Mouse (Mus musculus) stomach, embryonic 15.5 days (tissue): Measurements from ENCODE around the gene Slc5a2. TPM values are rescaled to one million over a fixed set of nuclear protein-coding genes. Genes with fewer than 3 reads are reported as not detected.
A peak's percentile ranks its signal among the peaks of the same experiment; 100 is the strongest.

ENCODE experiments used
- ATAC-seq: fragments of 200-750 bp; cut with Nextera tagmentation; 2 replicates; pipeline ENCODE4 v1.8.0; 2017; ENCODE audit warnings: low read depth, moderate number of reproducible peaks, moderate TSS enrichment; ENCODE audit not compliant: insufficient read depth, low FRiP score
- H3K27ac ChIP-seq: fragments of 300-500 bp; sonication (generic); 2 replicates; pipeline ENCODE4 v1.5.1; 2015; ENCODE audit warnings: mild to moderate bottlenecking, inconsistent platforms
- H3K27me3 ChIP-seq: fragments of 300-500 bp; sonication (generic); replicated peaks from 2 replicates; pipeline ENCODE4 v1.6.1; 2015; ENCODE audit warnings: inconsistent platforms
- H3K36me3 ChIP-seq: fragments of 300-500 bp; sonication (generic); 2 replicates; pipeline ENCODE4 v1.6.1; 2015; ENCODE audit warnings: inconsistent platforms
- H3K4me1 ChIP-seq: fragments of 300-500 bp; sonication (generic); 2 replicates; pipeline ENCODE4 v1.6.1; 2015; ENCODE audit warnings: inconsistent platforms
- H3K4me2 ChIP-seq: fragments of 300-500 bp; sonication (generic); 2 replicates; pipeline ENCODE4 v1.6.1; 2015; ENCODE audit warnings: mild to moderate bottlenecking, inconsistent platforms
- H3K4me3 ChIP-seq: fragments of 300-500 bp; sonication (generic); replicated peaks from 2 replicates; pipeline ENCODE4 v1.5.1; 2015; ENCODE audit warnings: inconsistent platforms
- H3K9ac ChIP-seq: fragments of 300-500 bp; sonication (generic); 2 replicates; pipeline ENCODE4 v1.6.1; 2015; ENCODE audit warnings: inconsistent platforms
- H3K9me3 ChIP-seq: fragments of 300-500 bp; sonication (generic); 2 replicates; pipeline ENCODE4 v1.6.1; 2016; ENCODE audit warnings: inconsistent platforms
- WGBS: fragments of 180-500 bp; shearing (Covaris S2); methylation state at CpG from one replicate; pipeline ENCODE4 v1.1.7; 2015; 5-methylcytosine and 5-hydroxymethylcytosine counted together
- microRNA-seq: library from miRNA; unstranded; fragments of <30 nt; microRNA quantifications from one replicate; pipeline ENCODE4, GENCODE M21; 2016
- polyA plus RNA-seq: library from polyadenylated mRNA; unstranded; fragments of >200 nt; fragmentation: Nextera tagmentation; extraction: Ambion mirVana; gene quantifications from 2 replicates; pipeline ENCODE4 v1.2.1, GENCODE M21; 2015

Gene Slc5a2
- polyA plus RNA-seq, 1 experiment from 2014 or later = 0.57 TPM

- ATAC-seq = no peak
- Histone ChIP-seq H3K27ac (peak overlapping the region; percentile 85), H3K9me3 (no peaks in the 10 kb centered on the region), H3K4me1 (peaks cover 25% of the 10 kb centered on the region), H3K4me2 (no peak overlapping the region), H3K9ac (no peak overlapping the region), H3K4me3 (no peak overlapping the region), H3K36me3 (no peaks in the 10 kb centered on the region), H3K27me3 (no peaks in the 10 kb centered on the region)
- 49% methylated on average over 2 of the region's 2 CpGs for WGBS
These were observed 54.9 kb downstream of the Slc5a2 start for GRCm38 (mm10) chr7:128320219-128320816.

GRCm38 (mm10) chr7:128321260-128321659, 55.8 kb downstream of the Slc5a2 start:
- peak overlapping the region; percentile 85 for H3K27ac ChIP-seq
- ATAC-seq = peak; percentile 70
- H3K4me2 ChIP-seq = peak overlapping the region; percentile 21; the same call in 1 of the 2 replicates
- H3K36me3 ChIP-seq = no peaks in the 10 kb centered on the region
- H3K9ac ChIP-seq = no peak overlapping the region
- no peaks in the 10 kb centered on the region for H3K27me3 ChIP-seq
- peaks cover 25% of the 10 kb centered on the region for H3K4me1 ChIP-seq
- no peaks in the 10 kb centered on the region for H3K9me3 ChIP-seq
- WGBS = 38% methylated on average over 7 of the region's 7 CpGs
- no peak overlapping the region for H3K4me3 ChIP-seq

Small RNA genes within 50 kb of the gene (microRNA-seq; reads per million reads assigned to microRNA genes)
- 0.58 reads per million for gene Mir3103

Other genes with a start within 250 kb of the Slc5a2 start
- 3.5 and 3.6 TPM in 2 replicates for gene Itgam, start 203.0 kb upstream of the Slc5a2 start, polyA plus RNA-seq
- gene Gm49368, start 203.0 kb upstream of the Slc5a2 start, polyA plus RNA-seq = not detected in 2 replicates
- 0.22 and 0.40 TPM in 2 replicates for gene Itgax, start 136.1 kb upstream of the Slc5a2 start, polyA plus RNA-seq
- gene Itgad, start 111.3 kb upstream of the Slc5a2 start, polyA plus RNA-seq = not detected in 2 replicates
- gene Cox6a2, start 59.3 kb upstream of the Slc5a2 start, polyA plus RNA-seq = 1.0 and 2.4 TPM in 2 replicates
- 18.2 and 19.9 TPM in 2 replicates for gene Armc5, start 28.3 kb upstream of the Slc5a2 start, polyA plus RNA-seq
- gene 9130023H24Rik, start 27.6 kb upstream of the Slc5a2 start, polyA plus RNA-seq = 6.1 and 7.1 TPM in 2 replicates
- gene Tgfb1i1, start 18.8 kb upstream of the Slc5a2 start, polyA plus RNA-seq = 184 and 204 TPM in 2 replicates
- gene BC017158, start 32.5 kb downstream of the Slc5a2 start, polyA plus RNA-seq = 34.7 and 40.3 TPM in 2 replicates
- 25.7 and 27.9 TPM in 2 replicates for gene Rgs10, start 153.1 kb downstream of the Slc5a2 start, polyA plus RNA-seq
- gene Tial1, start 196.1 kb downstream of the Slc5a2 start, polyA plus RNA-seq = 26.8 and 28.5 TPM in 2 replicates